Mouse (Mus musculus) activated CD4-positive, CD25-positive, alpha-beta regulatory T cell, adult 4 months (primary cell): ENCODE results near the gene Igf2r. TPM values are rescaled to one million over a fixed set of nuclear protein-coding genes. Genes with fewer than 3 reads are reported as not detected.
A peak's percentile ranks its signal among the peaks of the same experiment; 100 is the strongest.

ENCODE experiments used
- ATAC-seq: one replicate; pipeline ENCODE4 v1.8.0; 2017
- polyA plus RNA-seq, 2 experiments: library from polyadenylated mRNA; unstranded; fragments of 100-300 nt; shearing (Covaris generic); gene quantifications; one replicate each; pipeline ENCODE4 v1.2.1; 2017

Igf2r gene
- polyA plus RNA-seq, 2 experiments from 2014 or later = 23.9 to 33.2 TPM

DNA sequence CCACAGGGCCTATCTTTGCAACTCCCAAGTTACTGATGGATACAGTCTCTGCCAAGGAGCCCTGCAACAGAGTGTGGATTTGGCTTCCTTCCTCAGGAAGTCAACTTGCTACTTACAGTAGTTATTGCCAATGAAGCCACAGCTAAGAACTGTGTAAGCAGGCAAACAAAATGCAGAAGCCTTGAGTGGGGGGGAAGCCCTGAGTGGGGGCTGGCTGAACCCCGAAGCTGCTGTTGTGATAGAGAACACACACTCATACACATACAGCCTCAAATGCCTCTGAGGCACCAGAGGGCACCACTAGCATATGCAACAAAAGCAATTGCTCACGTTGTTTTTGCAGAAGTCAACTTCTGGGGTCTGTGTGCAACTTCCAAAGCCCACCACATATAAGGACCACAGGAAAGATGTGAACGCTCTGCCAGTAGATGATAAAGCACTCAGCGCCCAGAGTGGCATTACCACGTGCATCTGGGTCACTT, 55.3 kb downstream of the Igf2r start:
- no peak for ATAC-seq

DNA sequence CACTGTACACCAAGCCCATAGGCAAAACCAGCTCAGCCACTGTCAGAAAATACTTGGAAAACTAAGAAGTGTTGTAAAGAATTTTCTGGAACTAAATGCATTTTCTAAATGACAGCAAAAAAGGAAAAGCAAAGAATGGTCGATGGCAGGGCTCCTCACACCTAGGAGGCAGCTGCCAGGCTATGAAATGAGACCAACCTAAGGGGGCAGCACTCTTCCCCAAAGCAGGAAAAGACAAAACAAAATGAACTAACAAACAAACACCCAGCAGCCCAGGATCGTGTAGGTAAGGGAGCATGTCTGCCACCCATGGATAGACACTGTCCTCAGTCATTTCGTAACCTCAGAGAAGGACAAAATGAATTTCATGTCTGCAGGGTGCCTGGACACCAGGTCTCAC, 56.5 kb downstream of the Igf2r start:
- no peak for ATAC-seq

DNA sequence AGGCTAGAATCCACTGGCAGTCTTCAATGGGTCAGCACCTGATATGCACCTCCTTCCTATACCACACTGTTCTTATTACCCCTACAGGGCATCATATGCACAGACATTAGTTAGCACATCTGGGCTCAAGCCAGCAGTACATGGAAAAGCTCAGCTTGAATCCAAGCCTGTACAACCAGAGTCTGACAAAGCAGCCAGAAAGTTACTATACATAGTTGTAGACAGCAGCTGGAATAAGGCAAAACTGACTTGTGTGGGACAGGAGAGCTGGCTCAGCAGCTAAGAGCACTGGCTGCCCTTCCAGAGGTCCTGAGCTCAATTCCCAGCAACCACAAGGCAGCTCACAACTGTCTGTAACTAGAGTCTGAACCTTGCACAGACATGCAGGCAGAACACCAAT, 57.3 kb downstream of the Igf2r start:
- ATAC-seq = no peak

DNA sequence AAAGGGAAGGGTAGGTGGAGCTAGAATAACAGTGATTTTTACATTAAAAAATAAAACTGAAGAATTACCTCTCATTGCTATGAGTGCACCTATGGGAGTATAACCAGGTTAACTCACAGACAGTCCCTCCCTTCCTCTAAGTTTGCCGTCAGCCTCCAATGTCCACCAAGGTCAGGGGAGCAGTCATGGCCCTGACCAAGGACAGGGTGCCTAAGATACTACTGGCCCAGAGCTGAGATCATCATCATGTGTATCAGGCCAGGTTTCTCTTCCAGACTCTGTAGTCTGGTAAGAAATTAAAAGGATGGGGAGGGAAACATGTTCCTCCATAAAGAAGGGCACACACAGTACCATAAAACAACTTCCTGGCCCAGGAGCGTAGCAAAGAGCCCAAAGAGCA, 58.5 kb downstream of the Igf2r start:
- no peak for ATAC-seq

DNA sequence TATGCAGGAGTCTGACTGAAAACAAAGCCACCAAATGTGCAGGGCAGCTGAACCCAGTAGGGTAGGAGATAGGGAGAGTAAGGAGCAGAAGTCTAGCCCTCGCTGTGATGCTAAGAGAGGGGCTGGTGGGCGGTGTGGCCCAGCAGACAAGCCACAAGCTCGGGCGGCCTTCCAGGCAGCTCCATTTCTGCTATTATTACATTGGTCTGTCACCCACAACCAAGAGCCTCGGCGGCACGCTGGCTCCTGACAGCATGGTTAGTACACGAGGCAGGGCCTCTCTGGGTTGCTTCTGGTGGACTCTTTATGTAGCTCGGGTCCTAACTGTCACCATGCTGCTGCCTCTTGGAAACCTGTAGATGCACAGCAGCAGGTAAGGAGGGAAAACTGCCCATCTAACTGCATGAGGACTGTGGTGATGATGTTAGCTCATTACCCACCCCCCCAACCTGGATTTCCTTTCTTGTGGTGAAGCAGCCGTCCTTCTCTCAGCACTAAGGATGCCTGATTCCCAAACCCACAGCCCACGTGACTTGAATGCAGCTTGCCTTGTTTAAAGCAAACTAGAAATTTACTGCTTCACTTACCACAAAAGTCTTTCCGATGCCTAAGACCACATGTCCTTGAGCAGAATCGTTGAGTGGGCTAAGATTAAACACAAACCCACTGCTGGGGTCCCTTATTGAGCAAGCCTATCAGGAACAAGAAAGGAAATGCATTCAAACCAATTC, 59.2 kb downstream of the Igf2r start:
- ATAC-seq = no peak

DNA sequence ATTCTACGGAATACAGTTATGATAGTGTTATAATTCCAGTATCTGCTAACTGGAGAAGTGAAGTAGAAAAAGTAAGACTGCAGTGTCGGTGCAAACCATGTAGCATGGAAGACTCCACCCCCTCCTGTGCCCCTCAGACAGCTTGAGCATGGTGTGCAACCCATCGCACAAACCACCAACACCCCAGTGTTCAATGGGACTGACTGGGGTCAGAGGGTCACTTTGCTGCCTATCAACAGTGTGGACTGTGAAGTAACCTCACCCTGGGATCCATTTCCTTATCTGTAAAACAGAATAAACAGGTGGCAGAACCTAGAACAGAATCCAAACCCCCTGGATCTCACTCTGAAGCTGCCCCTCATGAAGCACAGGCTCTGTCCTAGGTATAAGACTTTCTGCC, 61.1 kb downstream of the Igf2r start:
- no peak for ATAC-seq

DNA sequence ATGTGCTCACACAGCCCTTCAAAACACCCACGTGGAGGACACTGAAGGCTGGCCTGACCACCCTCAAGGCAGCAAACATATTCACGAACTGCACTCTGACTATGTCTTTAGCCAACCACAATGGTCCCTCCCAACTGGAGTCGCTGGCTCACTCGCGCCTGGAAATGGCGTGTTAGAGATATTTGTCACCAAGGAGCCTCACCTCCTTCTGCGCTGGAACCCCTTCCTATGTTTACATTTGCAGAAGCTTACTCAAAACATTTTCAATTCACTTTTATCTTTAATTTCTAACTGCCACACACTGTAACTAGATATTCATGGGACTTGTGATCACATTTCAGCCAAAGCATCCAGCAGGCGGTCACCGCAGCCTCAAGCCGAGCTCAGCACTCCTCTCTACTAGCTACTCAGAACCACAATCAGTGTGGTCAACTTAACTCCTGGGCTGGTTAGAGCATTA, 62.8 kb downstream of the Igf2r start:
- ATAC-seq = no peak

DNA sequence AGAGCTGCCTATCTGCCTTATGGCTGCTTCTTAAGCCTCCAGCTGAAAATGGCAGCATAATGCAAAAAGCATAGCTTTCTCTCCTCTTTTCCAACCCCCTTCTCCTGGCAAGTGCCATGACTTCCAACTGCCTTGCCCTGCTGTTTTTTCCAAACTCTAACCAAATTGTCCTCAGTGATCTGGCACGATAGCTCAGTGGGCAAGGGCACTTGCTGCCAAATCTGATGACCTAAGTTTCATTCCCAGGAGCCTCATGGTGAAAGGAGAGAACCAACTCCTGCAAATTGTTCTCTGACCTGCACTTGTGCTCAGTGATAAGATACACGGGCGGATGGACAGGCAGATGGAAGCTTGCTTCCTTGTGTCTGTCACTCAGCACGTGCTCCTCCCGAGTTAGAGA, 66.6 kb downstream of the Igf2r start:
- ATAC-seq = no peak

DNA sequence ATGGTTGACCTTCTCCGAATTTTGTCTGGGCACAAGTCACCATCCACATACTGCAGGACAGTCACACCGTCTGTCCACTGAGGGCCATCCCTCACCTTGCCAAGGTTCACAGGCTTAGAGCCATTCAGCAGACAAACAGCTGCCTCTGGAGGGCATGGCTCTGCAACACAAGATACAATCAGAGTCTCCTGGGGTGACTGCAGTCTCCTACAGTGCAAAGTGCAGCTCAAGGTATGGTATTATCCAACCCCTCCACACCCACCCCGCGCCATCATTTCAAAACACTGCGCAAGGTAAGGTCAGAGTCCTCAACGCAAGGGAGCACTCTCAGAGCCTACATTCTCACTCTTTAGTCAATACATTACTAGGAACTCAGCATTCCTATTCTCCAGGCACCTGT, 69.1 kb downstream of the Igf2r start:
- ATAC-seq = no peak

DNA sequence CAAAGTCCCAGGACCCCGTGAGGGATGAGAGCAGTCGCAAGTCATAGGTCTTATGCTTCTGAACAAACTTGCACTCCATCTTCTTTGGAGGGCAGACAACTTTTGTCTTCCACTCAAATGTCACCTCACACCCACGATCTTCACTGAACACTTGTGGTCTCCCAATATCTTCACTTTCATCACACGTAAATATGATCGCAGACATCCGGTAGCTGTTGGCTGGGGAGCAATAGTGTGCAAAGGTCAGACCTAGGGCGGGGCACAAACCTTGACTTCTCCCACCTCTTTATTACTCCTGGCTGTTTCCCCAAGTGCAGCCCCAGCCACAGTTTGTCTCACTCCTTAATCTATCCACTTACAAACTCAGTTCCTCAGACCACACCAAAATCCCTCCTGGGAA, 77.6 kb downstream of the Igf2r start:
- ATAC-seq = peak; percentile 91

DNA sequence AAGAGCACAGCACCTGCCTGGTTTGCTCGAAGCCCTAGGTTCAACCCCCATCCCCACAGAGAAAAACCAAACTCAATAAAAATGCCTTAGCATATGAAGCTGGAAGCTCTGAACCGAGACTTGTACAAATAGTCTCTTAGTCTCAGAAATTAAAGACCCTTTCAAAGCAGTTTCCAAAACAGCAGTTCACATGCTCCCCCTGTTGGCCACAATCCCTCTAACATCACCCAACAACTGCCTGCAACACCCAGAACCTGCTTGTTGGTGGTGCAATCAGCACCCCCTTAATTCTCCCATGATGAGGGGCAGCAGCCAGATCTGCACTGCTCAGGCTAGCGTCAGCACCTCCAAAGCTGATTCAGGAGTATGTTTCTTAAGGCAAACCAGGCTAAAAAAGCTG, 79.9 kb downstream of the Igf2r start:
- no peak for ATAC-seq

DNA sequence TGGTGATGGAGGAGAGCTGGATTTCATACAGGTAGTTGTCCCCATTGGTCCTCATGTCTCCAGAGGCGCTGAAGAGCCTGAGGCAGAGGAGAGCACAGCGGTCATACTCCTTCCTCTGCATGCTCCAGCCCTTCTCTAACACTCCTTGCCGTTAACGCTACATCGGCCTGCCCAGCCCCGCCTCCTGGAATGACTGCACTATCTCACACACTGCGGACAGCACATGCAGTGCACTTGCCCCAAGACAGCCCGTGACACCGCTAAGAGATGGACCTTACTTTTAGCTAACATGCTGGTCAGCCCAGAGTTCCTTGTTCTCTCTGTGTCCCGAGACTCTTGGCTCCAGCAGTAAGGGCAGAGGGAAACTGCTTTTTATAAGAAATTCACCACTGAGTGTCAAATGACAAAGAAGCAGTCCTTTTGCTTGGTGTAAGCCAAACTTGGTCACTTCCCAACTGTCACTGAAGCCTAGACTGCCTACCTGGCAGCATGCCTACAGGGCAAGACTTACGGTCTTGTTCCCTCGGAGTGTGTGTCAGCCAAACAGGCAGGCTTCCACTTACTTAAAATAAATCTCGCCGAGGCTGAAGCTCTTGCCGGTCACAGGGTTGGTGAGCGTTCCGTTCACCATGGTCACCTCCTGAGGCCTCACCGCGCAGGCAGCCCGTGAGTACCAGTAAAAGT, 80.9 kb downstream of the Igf2r start:
- ATAC-seq = no peak

DNA sequence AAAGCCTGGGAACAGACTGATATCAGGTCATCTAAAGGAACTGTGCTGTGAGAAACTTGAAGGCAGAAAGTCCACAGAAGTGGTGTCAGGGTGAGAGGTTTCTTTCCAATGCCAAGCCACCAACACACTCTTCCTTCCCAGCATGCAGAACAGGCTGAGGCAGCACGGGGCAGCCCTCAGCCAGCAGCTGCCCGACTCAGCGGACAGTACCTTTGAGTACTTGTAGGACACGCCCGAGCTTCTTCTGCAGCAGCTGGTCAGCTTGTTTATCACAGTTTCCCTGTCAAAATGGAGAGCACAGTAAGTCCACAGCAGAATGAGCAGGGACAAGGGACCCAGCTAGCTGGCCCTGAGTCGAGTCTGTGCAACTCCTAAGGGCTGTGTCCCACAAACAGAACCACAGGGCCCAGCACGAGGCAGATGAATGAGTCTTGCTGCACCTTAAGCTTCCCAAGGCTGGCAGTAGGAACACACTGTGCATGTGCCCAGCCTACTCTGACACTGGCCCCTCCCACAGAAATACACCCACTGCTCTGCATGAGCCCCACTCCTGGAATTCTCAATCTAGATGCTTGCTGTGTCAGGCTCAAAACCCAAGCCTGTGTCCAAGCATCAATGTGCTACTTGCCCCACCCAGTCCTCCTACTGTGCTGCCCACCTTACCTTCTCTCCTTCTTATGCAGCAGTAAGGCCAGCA, 84.4 kb downstream of the Igf2r start:
- no peak for ATAC-seq

DNA sequence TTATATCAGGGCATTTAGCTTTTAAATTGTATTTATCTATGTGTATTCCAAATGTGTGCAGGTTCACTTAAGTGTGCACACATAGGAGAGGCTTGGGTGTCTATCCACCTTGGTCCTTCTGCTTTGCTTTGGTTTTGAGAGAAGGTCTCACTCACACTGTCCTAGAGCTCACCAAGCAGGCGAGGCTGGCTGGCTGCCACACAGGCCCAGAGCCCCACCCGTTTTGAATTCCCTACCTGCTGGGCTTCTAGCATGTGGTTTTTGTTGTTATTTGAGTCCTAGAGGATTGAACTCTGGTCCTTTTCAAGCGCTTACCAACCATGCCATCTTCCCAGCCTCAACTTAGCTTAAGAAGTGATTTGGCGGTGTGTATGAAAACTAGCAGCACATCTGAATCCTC, 85.1 kb downstream of the Igf2r start:
- ATAC-seq = no peak

DNA sequence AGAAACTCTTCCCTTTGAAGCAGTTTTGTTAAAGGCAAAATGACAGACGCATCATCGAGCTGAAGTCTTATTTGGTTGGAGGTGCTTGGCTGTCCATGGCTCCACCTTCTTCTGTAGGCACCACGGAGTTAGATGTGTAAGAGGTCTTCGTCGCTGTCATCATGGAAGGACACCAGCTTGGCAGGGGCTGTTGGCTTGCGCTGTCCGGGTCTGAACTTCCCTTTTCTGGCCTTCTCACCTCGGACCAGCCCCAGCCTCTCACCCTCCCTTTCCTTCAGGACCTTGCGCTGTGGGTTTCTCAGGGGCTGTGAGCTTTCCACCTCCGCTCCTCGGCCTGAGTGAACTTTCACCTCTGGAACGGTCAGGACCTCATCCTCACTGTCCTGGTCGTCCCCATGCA, 85.9 kb downstream of the Igf2r start:
- ATAC-seq = no peak

DNA sequence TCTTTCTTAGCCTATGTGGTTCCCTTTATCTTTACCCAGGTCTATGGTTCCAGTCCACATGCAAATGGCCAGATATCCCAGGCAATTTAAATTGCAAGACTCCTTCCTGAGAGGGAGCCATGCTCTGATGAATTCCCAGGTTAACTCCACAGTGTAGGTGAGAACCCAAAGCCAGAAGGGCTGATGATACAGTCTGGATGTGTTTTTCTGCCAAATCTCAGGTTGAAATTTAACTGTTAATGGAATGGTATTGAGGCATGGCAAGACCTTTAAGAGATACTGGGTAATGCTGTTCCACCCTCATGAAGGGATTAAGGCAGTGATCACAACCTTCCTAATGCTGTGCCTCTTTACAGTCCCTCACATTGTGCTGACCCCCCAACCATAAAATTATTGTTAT, 91.2 kb downstream of the Igf2r start:
- ATAC-seq = no peak

DNA sequence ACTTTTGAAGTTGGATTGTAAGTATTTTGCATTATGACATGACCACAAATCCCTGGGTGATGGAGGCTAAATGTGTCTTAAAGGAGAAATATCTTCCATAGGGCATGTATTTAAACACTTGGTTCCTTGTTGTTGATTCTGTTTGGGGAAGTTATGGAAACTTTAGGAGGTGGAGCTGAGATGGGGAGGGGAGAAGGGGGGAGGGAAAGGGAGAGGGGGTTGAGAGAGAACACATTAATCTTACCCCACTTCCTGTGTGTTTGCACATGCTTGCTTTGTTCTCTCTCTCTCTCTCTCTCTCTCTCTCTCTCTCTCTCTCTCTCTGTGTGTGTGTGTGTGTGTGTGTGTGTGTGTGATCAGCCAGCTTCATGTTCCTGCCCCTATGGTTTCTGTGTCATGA, 92.3 kb downstream of the Igf2r start:
- ATAC-seq = no peak

DNA sequence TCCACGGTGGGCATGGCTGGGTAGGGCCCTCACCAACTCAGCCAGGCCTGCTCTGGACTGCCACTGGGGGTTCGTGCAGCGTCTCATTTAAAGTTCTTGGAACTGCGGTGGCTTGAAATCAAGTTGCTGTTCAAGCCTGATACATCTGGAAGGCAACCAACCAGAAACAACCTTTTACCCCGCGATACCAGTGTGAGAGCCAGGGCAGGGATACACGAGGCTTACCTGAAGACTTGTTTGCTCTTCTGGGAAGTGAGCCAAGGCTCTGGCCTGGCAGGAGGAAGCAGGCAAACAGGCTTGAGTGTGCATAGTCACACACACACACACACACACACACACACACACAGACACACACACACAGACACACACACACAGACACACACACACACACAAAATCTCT, 93.8 kb downstream of the Igf2r start, which contains the start of gene Slc22a1:
Slc22a1 (minus strand) TSS at position 184 of the 400 bp plus-strand sequence.
- no peak for ATAC-seq

DNA sequence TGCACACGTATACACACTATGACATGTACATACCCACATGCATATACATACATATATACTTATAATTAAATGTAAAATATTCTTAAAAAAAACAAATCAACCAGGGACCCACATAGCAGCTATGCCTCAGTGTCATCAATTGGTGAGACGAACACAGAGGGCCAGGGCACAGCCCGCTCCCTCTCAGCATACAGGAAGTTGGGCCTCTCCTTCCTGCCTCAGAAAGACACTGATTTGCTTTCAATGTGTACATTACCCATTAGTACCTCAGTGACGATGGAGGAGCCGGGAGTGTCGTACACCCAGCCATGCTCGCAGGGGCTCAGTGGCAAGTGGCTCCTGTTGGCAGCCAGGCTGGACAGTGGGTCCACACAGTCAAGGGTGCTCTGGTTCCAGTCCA, 94.5 kb downstream of the Igf2r start:
- peak; percentile 92 for ATAC-seq

DNA sequence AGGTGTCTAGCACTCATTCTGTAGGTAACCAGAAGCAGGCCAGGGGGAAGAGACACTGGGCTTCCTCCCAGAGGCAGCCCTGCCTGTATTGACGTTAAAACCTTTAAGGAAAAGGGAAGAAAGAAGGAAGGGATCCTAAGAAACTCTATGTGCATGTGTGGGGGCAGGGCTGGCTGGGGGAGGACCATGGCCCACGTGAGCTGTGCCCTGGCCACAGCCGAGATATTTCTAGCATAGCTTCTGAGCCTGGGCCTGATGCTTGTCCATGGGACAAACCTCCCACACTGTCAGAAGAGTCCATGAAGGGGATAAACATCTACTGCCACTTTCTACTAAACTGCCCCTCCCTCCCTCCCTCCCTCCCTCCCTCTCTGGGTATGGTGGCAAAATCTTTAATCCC, 95.6 kb downstream of the Igf2r start:
- no peak for ATAC-seq

DNA sequence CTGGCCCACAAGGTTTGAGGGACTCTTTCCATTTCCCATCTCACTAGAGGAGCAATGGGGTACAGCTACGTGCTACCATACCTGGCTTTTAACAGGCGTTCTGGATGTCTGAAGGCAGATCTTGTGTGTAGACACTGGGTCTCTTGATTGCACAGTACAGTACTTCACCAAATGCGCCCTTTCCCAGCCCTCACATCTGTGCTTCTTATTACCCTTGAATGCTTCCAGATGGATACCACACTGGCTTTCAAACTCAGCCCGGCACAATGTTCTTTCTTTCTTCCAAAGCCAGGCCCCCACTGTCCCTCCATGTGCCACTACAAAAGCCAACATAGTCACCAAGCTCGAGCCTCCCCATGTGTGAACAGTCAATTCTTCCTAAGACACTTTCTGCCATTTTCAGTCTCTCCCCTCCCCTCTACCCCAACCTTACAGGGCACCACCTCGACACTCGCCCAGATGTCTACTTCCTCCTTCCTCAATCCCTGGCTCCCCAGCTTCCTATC, 97.1 kb downstream of the Igf2r start:
- no peak for ATAC-seq

DNA sequence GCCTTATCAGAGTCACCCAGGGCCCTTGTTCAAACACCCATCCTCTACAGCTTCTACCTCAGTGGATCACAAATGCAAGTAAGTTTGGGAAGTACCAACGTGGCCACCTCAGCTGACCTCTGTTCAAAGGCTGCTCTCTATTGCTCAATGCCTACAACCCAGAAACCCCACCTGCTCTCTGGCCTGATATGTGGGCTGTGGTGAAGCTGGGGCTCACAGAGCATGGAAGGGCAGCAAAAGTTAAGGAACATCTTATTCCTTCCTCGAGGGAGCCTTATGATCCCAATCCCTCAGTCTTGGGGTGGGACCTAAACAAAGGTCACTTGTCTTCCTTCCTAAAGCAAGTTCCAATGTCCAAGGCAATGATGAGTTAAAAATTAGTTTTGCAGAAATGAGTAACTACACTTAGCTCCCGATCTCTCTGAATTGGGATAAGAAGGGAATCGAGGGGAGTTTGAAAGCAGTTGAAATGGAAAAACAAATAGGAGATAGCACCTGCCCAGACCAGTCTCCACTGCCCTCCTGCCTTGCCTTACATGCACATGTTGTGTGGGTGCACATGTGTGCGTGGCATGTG, 98.3 kb downstream of the Igf2r start:
- no peak for ATAC-seq

DNA sequence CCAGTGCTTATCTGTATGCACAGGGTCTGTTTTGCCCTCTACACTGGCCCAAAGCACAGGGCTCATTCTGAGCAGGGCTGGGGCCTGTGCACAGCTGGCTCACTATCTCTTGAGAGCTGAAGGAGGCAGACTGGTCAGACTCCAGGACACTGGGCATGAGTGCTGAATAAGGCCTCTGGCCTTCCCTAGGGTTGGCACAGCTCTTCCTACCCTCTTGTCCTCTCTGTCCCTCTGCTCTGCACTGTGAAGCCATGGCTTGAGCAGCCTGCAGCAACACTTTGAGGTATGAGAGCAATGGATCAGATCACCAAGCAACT, 100.1 kb downstream of the Igf2r start:
- ATAC-seq = no peak
